Mouse (Mus musculus) stomach, postnatal 0 days (tissue): Measurements from ENCODE around the gene Tapt1.

Experiments
- CTCF ChIP-seq: IDR thresholded peaks from 2 replicates; pipeline ENCODE4 v1.5.1; 2016; ENCODE audit warnings: antibody characterized with exemption, low read depth, mild to moderate bottlenecking, moderate library complexity
- EP300 ChIP-seq: optimal IDR thresholded peaks from 2 replicates; pipeline ENCODE3; 2016; ENCODE audit warnings: antibody characterized with exemption

DNA sequence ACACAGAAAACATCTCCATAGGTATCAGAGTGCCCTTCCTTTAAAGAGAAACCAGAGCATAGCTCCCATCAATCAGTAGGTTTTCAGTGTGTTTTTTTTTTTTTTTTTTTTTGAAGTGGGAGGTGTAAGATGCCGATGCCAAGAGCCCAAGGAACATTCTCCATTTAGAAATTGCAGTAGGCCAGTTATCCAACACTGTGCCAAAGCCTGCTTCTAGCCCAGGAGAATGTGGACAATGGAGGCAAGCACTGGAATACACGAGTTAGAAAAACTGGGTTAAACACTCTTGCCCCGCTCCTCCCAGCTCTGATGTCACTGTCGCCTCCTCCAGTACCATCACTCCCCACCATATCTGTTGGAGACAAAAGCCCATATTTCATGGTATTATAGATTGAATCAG, 31.0 kb upstream of the Tapt1 start:
- TF ChIP-seq CTCF: no peak
- TF ChIP-seq EP300: no peak
